Mouse (Mus musculus): ENCODE measurements at regions not wholly inside any gene's neighbourhood (a gene's known extent, or its start where the extent isn't known, plus 50 kb on each side); places are given as distances from the start of the nearest gene placed in this dataset.
A peak's percentile ranks its signal among the peaks of the same experiment; 100 is the strongest.

GRCm38 (mm10) chr10:8072463-8072862 is 116.4 kb upstream of the Tab2 start:
- Histone ChIP-seq H3K4me1 (ENCODE audit: control insufficient read depth, insufficient read depth, insufficient read length, low read length) (no peaks in the 10 kb centered on the region), H3K4me3 (ENCODE audit: low read depth, low read length) (no peak overlapping the region), H3K36me3 (ENCODE audit: control insufficient read depth, insufficient read depth, low read length) (no peaks in the 10 kb centered on the region), H3K27me3 (ENCODE audit: control insufficient read depth, insufficient read depth, low read length) (no peaks in the 10 kb centered on the region), H3K27ac (ENCODE audit: insufficient read depth, low read depth, low read length) (no peak overlapping the region)
- no peak for TF ChIP-seq CTCF (IDR thresholded peaks at IDR 0.05; ENCODE audit: extremely low read depth, insufficient read length, insufficient replicate concordance, low read depth, low read length)
- TF ChIP-seq POLR2A (IDR thresholded peaks at IDR 0.05; ENCODE audit: low read depth, low read length): no peak
- 84% methylated on average over 1 of the region's 1 CpGs for WGBS

GRCm38 (mm10) chr10:8071858-8072257 is 115.8 kb upstream of the Tab2 start:
- Histone ChIP-seq H3K4me1 (ENCODE audit: control insufficient read depth, insufficient read depth, insufficient read length, low read length) (no peaks in the 10 kb centered on the region), H3K27ac (ENCODE audit: insufficient read depth, low read depth, low read length) (no peak overlapping the region), H3K4me3 (ENCODE audit: low read depth, low read length) (no peak overlapping the region), H3K36me3 (ENCODE audit: control insufficient read depth, insufficient read depth, low read length) (no peaks in the 10 kb centered on the region), H3K27me3 (ENCODE audit: control insufficient read depth, insufficient read depth, low read length) (no peaks in the 10 kb centered on the region)
- 70% methylated on average over 3 of the region's 3 CpGs for WGBS
- TF ChIP-seq CTCF (IDR thresholded peaks at IDR 0.05; ENCODE audit: extremely low read depth, insufficient read length, insufficient replicate concordance, low read depth, low read length) (no peak), POLR2A (IDR thresholded peaks at IDR 0.05; ENCODE audit: low read depth, low read length) (no peak)

GRCm38 (mm10) chr10:8070472-8070871 is 114.4 kb upstream of the Tab2 start:
- no peak overlapping the region for H3K4me3 ChIP-seq (ENCODE audit: low read depth, low read length)
- WGBS: 62% methylated on average over 2 of the region's 2 CpGs
- TF ChIP-seq CTCF (IDR thresholded peaks at IDR 0.05; ENCODE audit: extremely low read depth, insufficient read length, insufficient replicate concordance, low read depth, low read length): no peak
- H3K27ac ChIP-seq (ENCODE audit: insufficient read depth, low read depth, low read length): no peak overlapping the region
- no peaks in the 10 kb centered on the region for H3K27me3 ChIP-seq (ENCODE audit: control insufficient read depth, insufficient read depth, low read length)
- H3K36me3 ChIP-seq (ENCODE audit: control insufficient read depth, insufficient read depth, low read length): no peaks in the 10 kb centered on the region
- no peaks in the 10 kb centered on the region for H3K4me1 ChIP-seq (ENCODE audit: control insufficient read depth, insufficient read depth, insufficient read length, low read length)

GRCm38 (mm10) chr10:8066926-8067325 is 110.9 kb upstream of the Tab2 start:
- H3K36me3 ChIP-seq (ENCODE audit: control insufficient read depth, insufficient read depth, low read length): no peaks in the 10 kb centered on the region
- no peak overlapping the region for H3K4me3 ChIP-seq (ENCODE audit: low read depth, low read length)
- no peaks in the 10 kb centered on the region for H3K27me3 ChIP-seq (ENCODE audit: control insufficient read depth, insufficient read depth, low read length)
- WGBS: 56% methylated on average over 3 of the region's 3 CpGs
- H3K27ac ChIP-seq (ENCODE audit: insufficient read depth, low read depth, low read length): no peak overlapping the region
- no peaks in the 10 kb centered on the region for H3K4me1 ChIP-seq (ENCODE audit: control insufficient read depth, insufficient read depth, insufficient read length, low read length)
- TF ChIP-seq CTCF (IDR thresholded peaks at IDR 0.05; ENCODE audit: extremely low read depth, insufficient read length, insufficient replicate concordance, low read depth, low read length) (no peak), POLR2A (IDR thresholded peaks at IDR 0.05; ENCODE audit: low read depth, low read length) (no peak)

- 78% methylated on average over 8 of the region's 8 CpGs for WGBS
- peak overlapping the region; percentile 46; the same call in 1 of the 2 replicates for H3K27ac ChIP-seq (ENCODE audit: insufficient read depth, low read depth, low read length)
- H3K27me3 ChIP-seq (ENCODE audit: control insufficient read depth, insufficient read depth, low read length): no peaks in the 10 kb centered on the region
- no peak overlapping the region for H3K4me3 ChIP-seq (ENCODE audit: low read depth, low read length)
- H3K4me1 ChIP-seq (ENCODE audit: control insufficient read depth, insufficient read depth, insufficient read length, low read length): no peaks in the 10 kb centered on the region
- TF ChIP-seq POLR2A (IDR thresholded peaks at IDR 0.05; ENCODE audit: low read depth, low read length): no peak
- TF ChIP-seq CTCF (IDR thresholded peaks at IDR 0.05; ENCODE audit: extremely low read depth, insufficient read length, insufficient replicate concordance, low read depth, low read length): no peak
- H3K36me3 ChIP-seq (ENCODE audit: control insufficient read depth, insufficient read depth, low read length): no peaks in the 10 kb centered on the region
These were observed 109.7 kb upstream of the Tab2 start for GRCm38 (mm10) chr10:8065746-8066145.

- Histone ChIP-seq H3K36me3 (ENCODE audit: control insufficient read depth, insufficient read depth, low read length) (no peaks in the 10 kb centered on the region), H3K4me3 (ENCODE audit: low read depth, low read length) (no peak overlapping the region), H3K27ac (ENCODE audit: insufficient read depth, low read depth, low read length) (no peak overlapping the region), H3K27me3 (ENCODE audit: control insufficient read depth, insufficient read depth, low read length) (no peaks in the 10 kb centered on the region), H3K4me1 (ENCODE audit: control insufficient read depth, insufficient read depth, insufficient read length, low read length) (no peaks in the 10 kb centered on the region; the same call in 1 of the 2 replicates)
- TF ChIP-seq CTCF (IDR thresholded peaks at IDR 0.05; ENCODE audit: extremely low read depth, insufficient read length, insufficient replicate concordance, low read depth, low read length) (no peak), POLR2A (IDR thresholded peaks at IDR 0.05; ENCODE audit: low read depth, low read length) (no peak)
- WGBS: 84% methylated on average over 2 of the region's 2 CpGs
These were observed 108.3 kb upstream of the Tab2 start for GRCm38 (mm10) chr10:8064281-8064680.

- TF ChIP-seq CTCF (IDR thresholded peaks at IDR 0.05; ENCODE audit: extremely low read depth, insufficient read length, insufficient replicate concordance, low read depth, low read length): no peak
- no peak for TF ChIP-seq POLR2A (IDR thresholded peaks at IDR 0.05; ENCODE audit: low read depth, low read length)
- H3K4me1 ChIP-seq (ENCODE audit: control insufficient read depth, insufficient read depth, insufficient read length, low read length): no peaks in the 10 kb centered on the region; the same call in 1 of the 2 replicates
- H3K36me3 ChIP-seq (ENCODE audit: control insufficient read depth, insufficient read depth, low read length): no peaks in the 10 kb centered on the region
- no peaks in the 10 kb centered on the region for H3K27me3 ChIP-seq (ENCODE audit: control insufficient read depth, insufficient read depth, low read length)
- no peak overlapping the region for H3K4me3 ChIP-seq (ENCODE audit: low read depth, low read length)
- 76% methylated on average over 5 of the region's 5 CpGs for WGBS
- no peak overlapping the region for H3K27ac ChIP-seq (ENCODE audit: insufficient read depth, low read depth, low read length)
These were observed 107.5 kb upstream of the Tab2 start for GRCm38 (mm10) chr10:8063458-8064090.
